ENCODE assay signal across 12 mouse cellular contexts in the genomic region with DNA sequence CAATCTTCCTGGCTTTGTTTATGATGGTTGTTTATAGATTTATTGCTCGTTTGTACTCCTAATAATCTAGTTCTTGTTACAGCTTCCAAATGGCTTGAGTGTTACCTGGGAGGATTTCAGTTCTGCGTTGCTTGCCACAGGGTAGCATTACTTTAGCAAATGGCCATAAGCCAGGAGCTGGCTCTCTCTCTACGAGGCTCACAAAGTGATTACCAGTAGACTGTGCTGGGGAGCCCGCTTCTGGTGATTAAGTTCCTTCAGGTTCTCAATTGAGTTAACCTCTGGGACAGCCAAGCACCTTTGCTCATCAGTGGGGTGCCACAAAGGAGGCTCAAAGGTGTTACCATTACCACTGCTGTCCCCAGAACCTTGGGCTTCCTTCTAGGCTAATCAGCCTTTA.
A peak's percentile ranks its signal among the peaks of the same experiment; 100 is the strongest.
DNase-seq lines count a peak whose midpoint lies in the region; ATAC-seq lines count a peak whose summit lies in the region.
"Had no signal": no experiment of that assay in that cellular context is flagged by ENCODE, and none has a peak within 500 bp of the region (broad histone marks: within the 10 kb centered on the region; RNA-seq: fewer than 3 reads in every experiment).

No protein-coding gene starts in this region.

- H3K9ac ChIP-seq in hindbrain, embryonic 15.5 days: no peak overlapping the region
- no peak overlapping the region for H3K9ac ChIP-seq in neural tube, embryonic 13.5 days
- H3K9ac ChIP-seq: kidney, embryonic 15.5 days had no signal

- no peaks in the 10 kb centered on the region for H3K9me3 ChIP-seq in hindbrain, embryonic 15.5 days
- H3K9me3 ChIP-seq in hindbrain, embryonic 10.5 days: no peaks in the 10 kb centered on the region
- no peaks in the 10 kb centered on the region for H3K9me3 ChIP-seq in neural tube, embryonic 13.5 days
- H3K9me3 ChIP-seq: kidney, embryonic 15.5 days had no signal

- no peak overlapping the region for H3K4me2 ChIP-seq in hindbrain, embryonic 15.5 days
- H3K4me2 ChIP-seq in neural tube, embryonic 13.5 days: no peak overlapping the region
- H3K4me2 ChIP-seq: kidney, embryonic 15.5 days had no signal

- H3K4me3 ChIP-seq in hindbrain, embryonic 15.5 days: no peak overlapping the region
- H3K4me3 ChIP-seq in hindbrain, embryonic 10.5 days: no peak overlapping the region
- H3K4me3 ChIP-seq in neural tube, embryonic 13.5 days: no peak overlapping the region
- H3K4me3 ChIP-seq: erythroblast, embryonic 14.5 days; kidney, embryonic 15.5 days had no signal

- peak; percentile 45 to 54 for DNase-seq in cerebellum, postnatal 10 days
- DNase-seq in cerebellum, adult 8-10 months: no peak
- no peak for DNase-seq in hindbrain, embryonic 10.5 days (ENCODE audit: low spot score)
- no peak for DNase-seq in neural tube, embryonic 10.5 days (ENCODE audit: extremely low spot score, low spot score)
- no peak for DNase-seq in thymus, adult 18-20 months
- DNase-seq in spleen, postnatal 14 days (ENCODE audit: low spot score in 2 of 2): no peak
- DNase-seq: thymus, postnatal 4 days had no signal

- peaks cover 64% of the 10 kb centered on the region for H3K4me1 ChIP-seq in hindbrain, embryonic 15.5 days (replicated peaks)
- H3K4me1 ChIP-seq in hindbrain, embryonic 10.5 days (replicated peaks): peaks cover 52% of the 10 kb centered on the region
- H3K4me1 ChIP-seq in neural tube, embryonic 13.5 days (replicated peaks): peaks cover 84% of the 10 kb centered on the region

- no peaks in the 10 kb centered on the region for H3K27me3 ChIP-seq in hindbrain, embryonic 15.5 days
- no peaks in the 10 kb centered on the region for H3K27me3 ChIP-seq in hindbrain, embryonic 10.5 days (ENCODE audit: insufficient read depth, poor library complexity, severe bottlenecking)
- H3K27me3 ChIP-seq in neural tube, embryonic 13.5 days: no peaks in the 10 kb centered on the region
- H3K27me3 ChIP-seq: kidney, embryonic 15.5 days; Patski had no signal

- H3K27ac ChIP-seq in hindbrain, embryonic 15.5 days (replicated peaks): 0 out of 2 replicates have a peak overlapping the region, but pooled peaks have one; percentile 21
- no peak overlapping the region for H3K27ac ChIP-seq in hindbrain, embryonic 10.5 days
- peak overlapping the region; percentile 78 for H3K27ac ChIP-seq in neural tube, embryonic 13.5 days (replicated peaks)

- 42% methylated on average over 4 of the region's 4 CpGs for WGBS in hindbrain, embryonic 15.5 days
- 78% methylated on average over 4 of the region's 4 CpGs for WGBS in hindbrain, embryonic 10.5 days
- WGBS in neural tube, embryonic 13.5 days: 27% methylated on average over 4 of the region's 4 CpGs

- ATAC-seq in hindbrain, embryonic 15.5 days (ENCODE audit: low FRiP score, low read depth): no peak
- no peak for ATAC-seq in neural tube, embryonic 13.5 days (ENCODE audit: low read depth)

- H3K36me3 ChIP-seq in hindbrain, embryonic 15.5 days: no peaks in the 10 kb centered on the region
- H3K36me3 ChIP-seq in hindbrain, embryonic 10.5 days: no peaks in the 10 kb centered on the region
- no peaks in the 10 kb centered on the region for H3K36me3 ChIP-seq in neural tube, embryonic 13.5 days
- H3K36me3 ChIP-seq: kidney, embryonic 15.5 days had no signal

Comparison
In these comparisons a context has a peak if more than half of its experiments do, and no peak if none do; other contexts are left out.
1. DNase-seq: peak in cerebellum, postnatal 10 days (2 of 2); none in cerebellum, adult 8-10 months (single experiment), hindbrain, embryonic 10.5 days (single experiment), neural tube, embryonic 10.5 days (single experiment), thymus, adult 18-20 months (0 of 2) and spleen, postnatal 14 days (0 of 2).